Mouse (Mus musculus) liver, adult 2 months (tissue): Measurements from ENCODE around the gene Tmem156. TPM values are rescaled to one million over a fixed set of nuclear protein-coding genes. Genes with fewer than 3 reads are reported as not detected.

Source experiments
- DNase-seq: peaks from one replicate; pipeline ENCODE4 v3.0.0-alpha.2; 2011; ENCODE audit warnings: low read depth, low spot score; ENCODE audit errors: extremely low read depth
- H3K27ac ChIP-seq: fragments of 200-500 bp; replicated peaks from 2 replicates; pipeline ENCODE4 v1.5.1; 2012; ENCODE audit warnings: low read depth, mild to moderate bottlenecking, control low read depth, inconsistent platforms, low read length; ENCODE audit not compliant: insufficient read depth
- H3K27me3 ChIP-seq: fragments of 200-500 bp; 2 replicates; pipeline ENCODE4 v1.6.1; 2012; ENCODE audit warnings: mild to moderate bottlenecking, moderate library complexity, low read length, inconsistent platforms; ENCODE audit not compliant: control insufficient read depth, insufficient read depth
- H3K36me3 ChIP-seq: fragments of 200-500 bp; 2 replicates; pipeline ENCODE4 v1.6.1; 2012; ENCODE audit warnings: low read length, inconsistent platforms; ENCODE audit not compliant: control insufficient read depth, insufficient read depth
- H3K4me1 ChIP-seq: fragments of 200-500 bp; 2 replicates; pipeline ENCODE4 v1.6.1; 2011; ENCODE audit warnings: low read length; ENCODE audit not compliant: control insufficient read depth, insufficient read depth
- H3K4me3 ChIP-seq: fragments of 200-500 bp; 2 replicates; pipeline ENCODE4 v1.5.1; 2011; ENCODE audit warnings: low read depth, mild to moderate bottlenecking, control low read depth, low read length, moderate library complexity; ENCODE audit not compliant: insufficient read depth
- H3K79me2 ChIP-seq: fragments of 200-500 bp; 2 replicates; pipeline ENCODE4 v1.6.1; 2012; ENCODE audit warnings: inconsistent platforms, mild to moderate bottlenecking, low read length, moderate library complexity; ENCODE audit not compliant: control insufficient read depth, insufficient read depth
- H3K9ac ChIP-seq: fragments of 200-500 bp; 2 replicates; pipeline ENCODE4 v1.6.1; 2012; ENCODE audit warnings: low read depth, mild to moderate bottlenecking, control low read depth, inconsistent platforms, low read length
- CTCF ChIP-seq: fragments of 200-500 bp; IDR thresholded peaks from 2 replicates; pipeline ENCODE4 v1.5.1; 2011; ENCODE audit warnings: low read depth, low read length, control low read depth
- POLR2A ChIP-seq: fragments of 200-500 bp; IDR thresholded peaks from 2 replicates; pipeline ENCODE4 v1.6.1; 2011; ENCODE audit warnings: low read length, control low read depth; ENCODE audit not compliant: insufficient read depth; ENCODE audit errors: extremely low read depth
- WGBS: fragments of 180-500 bp; shearing (Covaris S2); methylation state at CpG from one replicate; pipeline ENCODE4 v1.1.7; 2018; 5-methylcytosine and 5-hydroxymethylcytosine counted together
- polyA plus RNA-seq: library from polyadenylated mRNA; depleted of rRNA; stranded (reverse); fragments of >200 nt; gene quantifications from 2 replicates; pipeline ENCODE4 v1.2.3, GENCODE M21; 2012
- total RNA-seq: library from RNA; depleted of rRNA; stranded (reverse); fragments of >200 nt; gene quantifications from 2 replicates; pipeline ENCODE4 v1.2.3, GENCODE M21; 2014

Tmem156 gene
- total and polyA plus RNA-seq, 2 experiments: 0.65 TPM; not detected in 1

DNA sequence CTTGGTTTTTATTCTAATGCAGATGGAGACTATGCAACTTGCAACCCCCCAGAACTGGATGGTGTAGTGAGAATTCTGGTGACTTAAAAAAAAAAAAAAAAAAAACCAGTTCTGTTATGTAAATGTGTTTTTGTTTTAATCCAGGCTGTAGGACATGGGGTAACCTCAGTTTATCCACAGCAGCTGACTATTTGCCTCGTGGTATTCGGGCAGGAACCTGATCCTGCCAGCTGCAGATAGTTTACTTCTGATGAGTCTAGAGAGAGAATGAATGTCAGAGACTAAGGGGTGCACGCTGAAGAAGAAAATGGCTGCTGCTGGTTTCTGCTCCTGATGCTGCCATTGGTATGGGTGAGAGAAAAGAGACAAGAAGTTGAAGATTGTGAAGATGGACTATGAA is 4.2 kb upstream of the Tmem156 start:
- Histone ChIP-seq H3K4me3 (no peak overlapping the region), H3K4me1 (peaks cover 7% of the 10 kb centered on the region; the same call in 1 of the 2 replicates), H3K36me3 (no peaks in the 10 kb centered on the region), H3K27me3 (no peaks in the 10 kb centered on the region), H3K79me2 (no peaks in the 10 kb centered on the region), H3K27ac (no peak overlapping the region), H3K9ac (no peak overlapping the region)
- no peak for DNase-seq
- TF ChIP-seq CTCF (no peak), POLR2A (no peak)
- 82% methylated on average over 3 of the region's 3 CpGs for WGBS

DNA sequence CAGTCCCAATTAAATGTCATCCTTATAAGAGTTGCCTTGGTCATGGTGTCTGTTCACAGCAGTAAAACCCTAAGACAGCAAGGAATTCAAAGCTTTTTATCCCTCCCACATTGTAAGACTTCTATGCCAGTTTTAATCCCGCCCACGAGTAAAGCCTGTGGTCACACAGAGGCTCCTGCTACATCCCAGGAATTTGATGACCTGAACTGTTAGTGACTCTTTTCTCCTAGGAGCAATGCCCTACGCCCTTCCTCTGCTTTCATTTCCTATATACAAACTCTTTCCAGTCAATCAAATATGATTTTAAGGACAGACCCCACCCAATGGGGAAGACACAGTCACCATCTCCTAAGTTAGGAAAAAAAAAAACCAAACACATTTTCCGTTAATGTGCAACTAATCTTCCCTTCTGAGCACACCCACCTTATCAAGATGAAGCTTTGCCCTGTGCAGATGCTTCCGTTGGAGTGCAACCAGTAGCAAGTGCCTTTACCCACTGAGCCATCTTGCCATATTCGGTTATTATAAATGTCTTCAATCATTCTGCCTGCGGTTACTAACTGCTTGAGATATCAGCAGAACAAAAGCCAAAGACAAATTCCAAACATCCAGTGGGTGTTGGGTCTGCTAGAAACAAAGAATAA is 3.1 kb upstream of the Tmem156 start:
- H3K79me2 ChIP-seq: no peaks in the 10 kb centered on the region
- TF ChIP-seq POLR2A (no peak), CTCF (no peak)
- no peak overlapping the region for H3K4me3 ChIP-seq
- H3K27ac ChIP-seq: no peak overlapping the region
- no peaks in the 10 kb centered on the region for H3K36me3 ChIP-seq
- 69% methylated on average over 7 of the region's 7 CpGs for WGBS
- H3K9ac ChIP-seq: no peak overlapping the region
- peak; percentile 75 for DNase-seq
- no peaks in the 10 kb centered on the region for H3K27me3 ChIP-seq
- H3K4me1 ChIP-seq: peaks cover 7% of the 10 kb centered on the region; the same call in 1 of the 2 replicates

- Histone ChIP-seq H3K27me3 (no peaks in the 10 kb centered on the region), H3K36me3 (no peaks in the 10 kb centered on the region), H3K79me2 (no peaks in the 10 kb centered on the region), H3K27ac (no peak overlapping the region), H3K9ac (no peak overlapping the region), H3K4me1 (peaks cover 7% of the 10 kb centered on the region; the same call in 1 of the 2 replicates), H3K4me3 (no peak overlapping the region)
- TF ChIP-seq CTCF (no peak), POLR2A (no peak)
- DNase-seq: no peak
These were observed 1.8 kb upstream of the Tmem156 start for GRCm38 (mm10) chr5:65093769-65094168.

GRCm38 (mm10) chr5:65091184-65091858 is 611 bp downstream of the Tmem156 start:
- WGBS: 71% methylated on average over 11 of the region's 11 CpGs
- TF ChIP-seq CTCF: no peak
- no peak for TF ChIP-seq POLR2A
- no peak overlapping the region for H3K27ac ChIP-seq
- H3K4me1 ChIP-seq: 0 out of 2 replicates have a peak, but pooled peaks cover 2% of the 10 kb centered on the region
- no peak overlapping the region for H3K4me3 ChIP-seq
- no peaks in the 10 kb centered on the region for H3K79me2 ChIP-seq
- H3K27me3 ChIP-seq: no peaks in the 10 kb centered on the region
- H3K36me3 ChIP-seq: no peaks in the 10 kb centered on the region
- peak; percentile 46 for DNase-seq
- no peak overlapping the region for H3K9ac ChIP-seq

GRCm38 (mm10) chr5:65089707-65090106 is 2.2 kb downstream of the Tmem156 start:
- no peak overlapping the region for H3K4me3 ChIP-seq
- H3K36me3 ChIP-seq: no peaks in the 10 kb centered on the region
- H3K27ac ChIP-seq: no peak overlapping the region
- H3K4me1 ChIP-seq: 0 out of 2 replicates have a peak, but pooled peaks cover 2% of the 10 kb centered on the region
- no peak for TF ChIP-seq POLR2A
- no peak for TF ChIP-seq CTCF
- H3K79me2 ChIP-seq: no peaks in the 10 kb centered on the region
- DNase-seq: no peak
- H3K27me3 ChIP-seq: no peaks in the 10 kb centered on the region
- 53% methylated on average over 3 of the region's 3 CpGs for WGBS
- H3K9ac ChIP-seq: no peak overlapping the region

DNA sequence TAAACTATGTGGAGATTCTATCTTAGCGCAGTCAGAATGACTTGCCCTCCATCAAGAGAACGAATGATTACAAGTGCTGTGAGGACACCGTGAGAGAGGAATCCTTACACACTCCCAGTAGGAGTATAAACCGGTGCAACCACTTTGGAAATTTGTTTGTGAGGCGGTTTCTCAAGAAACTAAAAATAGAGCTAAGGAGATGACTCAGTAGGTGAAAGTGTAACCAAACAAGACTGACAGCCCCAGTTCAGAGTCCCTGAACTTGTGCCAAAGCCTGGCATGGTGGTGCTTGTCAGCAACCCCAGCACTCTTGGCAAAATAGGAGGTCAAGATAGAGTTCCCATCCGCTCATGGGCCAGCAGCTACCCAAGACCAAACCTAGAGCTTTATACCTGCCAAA is 5.4 kb downstream of the Tmem156 start:
- Histone ChIP-seq H3K4me3 (no peak overlapping the region), H3K36me3 (no peaks in the 10 kb centered on the region), H3K79me2 (no peaks in the 10 kb centered on the region), H3K27ac (no peak overlapping the region), H3K4me1 (no peaks in the 10 kb centered on the region), H3K27me3 (no peaks in the 10 kb centered on the region), H3K9ac (no peak overlapping the region)
- DNase-seq: peak; percentile 85
- WGBS: 29% methylated on average over 6 of the region's 6 CpGs
- TF ChIP-seq POLR2A (no peak), CTCF (no peak)
